Mouse (Mus musculus) spleen, adult 2 months (tissue): Measurements from ENCODE around the gene Hspb7.

ENCODE experiments used
- CTCF ChIP-seq: fragments of 200-500 bp; IDR thresholded peaks from 2 replicates; pipeline ENCODE4 v1.5.1; 2011; ENCODE audit warnings: mild to moderate bottlenecking, inconsistent platforms; ENCODE audit not compliant: insufficient read depth, insufficient read length, insufficient replicate concordance; ENCODE audit errors: extremely low read depth
- POLR2A ChIP-seq: fragments of 200-500 bp; IDR thresholded peaks from 2 replicates; pipeline ENCODE4 v1.6.1; 2011; ENCODE audit warnings: low read depth, low read length, inconsistent platforms

DNA sequence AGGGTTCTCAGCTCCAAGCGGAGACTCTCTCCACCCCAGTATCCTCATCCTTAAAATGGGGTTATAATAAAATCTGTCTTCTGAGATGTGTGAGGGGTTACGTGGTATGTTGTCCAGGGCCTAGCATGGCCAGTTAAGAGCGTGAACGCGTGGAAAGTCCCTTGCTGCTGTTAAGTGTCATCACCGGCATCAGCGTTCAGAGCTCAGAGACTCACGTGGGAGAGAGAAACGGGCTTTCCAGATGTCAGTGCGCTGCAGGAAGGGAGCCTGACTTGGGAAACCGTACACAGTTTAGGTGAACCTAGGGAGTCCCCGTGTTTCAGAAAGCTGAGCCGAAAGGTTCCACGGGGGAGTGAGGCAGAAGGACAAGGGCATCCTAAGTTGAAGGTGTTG, 24.7 kb downstream of the Hspb7 start:
- no peak for TF ChIP-seq CTCF
- TF ChIP-seq POLR2A: no peak
